Mouse (Mus musculus): Measurements from ENCODE around the gene H2-K1. TPM values are rescaled to one million over a fixed set of nuclear protein-coding genes. Genes with fewer than 3 reads are reported as not detected.
"Not testable (repeated sequence)": the region's sequence is repeated elsewhere in the genome, so short reads cannot be mapped to it uniquely, and the experiment has no call there.

The H2-K1 gene
- polyA plus RNA-seq, 1 experiment from 2014 or later = 10.9 TPM

DNA sequence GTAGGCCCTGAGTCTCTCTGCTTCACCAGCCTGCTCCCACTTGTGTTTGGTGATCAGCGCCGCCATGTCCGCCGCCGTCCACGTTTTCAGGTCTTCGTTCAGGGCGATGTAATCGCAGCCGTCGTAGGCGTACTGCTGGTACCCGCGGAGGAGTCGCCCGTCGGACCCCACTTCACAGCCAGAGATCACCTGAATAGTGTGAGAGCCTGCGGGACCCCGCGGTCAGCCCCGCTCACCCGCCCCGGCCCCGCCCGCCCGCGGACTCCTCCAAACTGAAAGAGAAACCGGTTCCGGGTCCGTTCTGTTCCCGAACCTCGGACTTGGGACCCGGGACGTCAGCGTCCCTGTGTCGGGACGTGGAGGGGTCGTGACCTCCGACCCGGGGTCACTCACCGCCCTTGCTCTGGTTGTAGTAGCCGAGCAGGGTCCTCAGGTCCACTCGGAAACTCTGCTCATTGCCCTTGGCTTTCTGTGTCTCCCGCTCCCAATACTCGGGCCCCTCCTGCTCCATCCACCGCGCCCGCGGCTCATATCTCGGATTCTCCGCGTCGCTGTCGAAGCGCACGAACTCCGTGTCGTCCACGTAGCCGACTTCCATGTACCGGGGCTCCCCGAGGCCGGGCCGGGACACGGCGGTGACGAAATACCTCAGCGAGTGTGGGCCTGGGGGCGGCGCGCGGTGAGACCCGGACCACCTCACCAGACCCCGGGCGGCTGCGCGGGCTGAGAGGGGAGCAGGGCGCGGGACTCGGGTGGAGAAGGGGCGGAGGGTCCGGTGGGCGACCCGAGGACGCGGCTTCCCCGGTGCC, 602 bp downstream of the H2-K1 start:
- peak; percentile 34 for ATAC-seq (ENCODE audit: low read depth)

DNA sequence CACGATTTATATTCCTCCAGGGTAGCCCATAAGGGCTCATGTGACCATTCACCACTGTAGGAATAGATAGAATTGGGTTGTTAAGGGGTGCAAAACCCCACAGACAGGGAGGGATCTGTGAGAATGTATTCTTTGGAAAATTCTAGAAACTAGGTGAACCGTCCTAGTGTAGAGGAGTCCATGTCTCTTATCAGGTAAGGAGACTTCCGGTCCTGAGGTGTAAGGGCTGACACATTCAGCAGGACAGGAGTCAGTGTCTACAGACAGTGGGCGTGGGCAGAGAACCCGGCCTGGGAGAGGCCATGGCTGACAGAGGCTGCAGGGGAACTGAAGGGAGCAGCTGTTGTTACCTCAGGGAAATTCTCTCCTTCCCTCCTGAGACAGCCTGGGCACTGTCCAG, 1.4 kb downstream of the H2-K1 start:
- H3K27ac ChIP-seq (ENCODE audit: low read depth, low read length); H3K27me3 ChIP-seq (ENCODE audit: control insufficient read depth, insufficient read depth, low read length); H3K4me1 ChIP-seq (ENCODE audit: control insufficient read depth, insufficient read depth, low read length); H3K9me3 ChIP-seq (ENCODE audit: control insufficient read depth, low read length); H3K9ac ChIP-seq (replicated peaks; ENCODE audit: low read depth, low read length); H3K4me2 ChIP-seq (ENCODE audit: low read depth, low read length); ATAC-seq (ENCODE audit: low read depth); H3K4me3 ChIP-seq (ENCODE audit: low read depth, low read length); H3K36me3 ChIP-seq (ENCODE audit: control insufficient read depth, insufficient read depth, low read length): not testable (repeated sequence)
- 63% methylated on average over 5 of the region's 5 CpGs for WGBS

More for the DNA sequence above, 602 bp downstream of the H2-K1 start:
- Histone ChIP-seq H3K4me1 (ENCODE audit: control insufficient read depth, insufficient read depth, low read length) (0 out of 2 replicates have a peak, but pooled peaks cover 2% of the 10 kb centered on the region), H3K36me3 (ENCODE audit: control insufficient read depth, insufficient read depth, low read length) (no peaks in the 10 kb centered on the region), H3K27ac (ENCODE audit: low read depth, low read length) (no peak overlapping the region), H3K9ac (replicated peaks; ENCODE audit: low read depth, low read length) (peak overlapping the region; percentile 28; the same call in 1 of the 2 replicates), H3K4me2 (ENCODE audit: low read depth, low read length) (peak overlapping the region; percentile 88), H3K4me3 (ENCODE audit: low read depth, low read length) (peak overlapping the region; percentile 40), H3K27me3 (ENCODE audit: control insufficient read depth, insufficient read depth, low read length) (peaks cover 9% of the 10 kb centered on the region; the same call in 1 of the 2 replicates), H3K9me3 (ENCODE audit: control insufficient read depth, low read length) (no peaks in the 10 kb centered on the region)
- WGBS = 2% methylated on average over 87 of the region's 87 CpGs

DNA sequence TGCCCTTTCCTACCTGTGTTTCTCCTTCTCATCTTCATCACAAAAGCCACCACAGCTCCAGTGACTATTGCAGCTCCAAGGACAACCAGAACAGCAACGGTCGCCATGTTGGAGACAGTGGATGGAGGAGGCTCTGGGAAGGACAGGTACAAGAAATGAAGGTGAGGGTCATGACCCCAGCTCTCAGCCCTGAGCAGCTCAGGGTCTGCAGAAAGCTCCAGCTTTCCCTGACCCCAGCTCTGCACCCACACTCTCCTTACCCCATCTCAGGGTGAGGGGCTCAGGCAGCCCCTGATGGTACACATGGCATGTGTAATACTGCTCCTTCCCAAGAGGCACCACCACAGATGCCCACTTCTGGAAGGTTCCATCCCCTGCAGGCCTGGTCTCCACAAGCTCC, 3.1 kb downstream of the H2-K1 start:
- H3K9me3 ChIP-seq (ENCODE audit: control insufficient read depth, low read length); ATAC-seq (ENCODE audit: low read depth); H3K9ac ChIP-seq (replicated peaks; ENCODE audit: low read depth, low read length); H3K27me3 ChIP-seq (ENCODE audit: control insufficient read depth, insufficient read depth, low read length); H3K4me3 ChIP-seq (ENCODE audit: low read depth, low read length); H3K4me1 ChIP-seq (ENCODE audit: control insufficient read depth, insufficient read depth, low read length); H3K4me2 ChIP-seq (ENCODE audit: low read depth, low read length); H3K27ac ChIP-seq (ENCODE audit: low read depth, low read length); H3K36me3 ChIP-seq (ENCODE audit: control insufficient read depth, insufficient read depth, low read length): not testable (repeated sequence)
- WGBS = 97% methylated on average over 2 of the region's 2 CpGs

DNA sequence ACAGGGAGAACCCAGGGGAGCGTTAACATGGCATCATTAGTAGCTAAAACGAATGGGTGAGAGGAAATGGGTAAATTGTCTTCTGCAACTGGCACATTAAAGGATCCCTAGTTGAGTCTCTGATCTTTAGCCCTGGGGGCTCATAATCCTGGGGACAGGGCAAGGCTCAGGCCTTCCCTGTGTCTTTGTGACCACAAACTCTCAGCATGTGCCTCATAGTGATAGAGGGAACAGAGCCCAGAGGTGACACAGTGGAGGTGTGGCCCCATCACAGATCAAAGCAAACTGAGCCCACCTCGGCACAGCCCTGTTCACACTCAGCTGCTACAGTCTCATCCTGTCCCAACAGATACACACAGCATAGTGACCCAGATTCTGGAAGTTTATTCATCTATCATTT, 4.5 kb downstream of the H2-K1 start:
- Histone ChIP-seq H3K4me2 (ENCODE audit: low read depth, low read length) (no peak overlapping the region), H3K27ac (ENCODE audit: low read depth, low read length) (no peak overlapping the region), H3K4me3 (ENCODE audit: low read depth, low read length) (no peak overlapping the region), H3K9ac (replicated peaks; ENCODE audit: low read depth, low read length) (no peak overlapping the region), H3K36me3 (ENCODE audit: control insufficient read depth, insufficient read depth, low read length) (no peaks in the 10 kb centered on the region), H3K4me1 (ENCODE audit: control insufficient read depth, insufficient read depth, low read length) (0 out of 2 replicates have a peak, but pooled peaks cover 2% of the 10 kb centered on the region), H3K9me3 (ENCODE audit: control insufficient read depth, low read length) (no peaks in the 10 kb centered on the region), H3K27me3 (ENCODE audit: control insufficient read depth, insufficient read depth, low read length) (peaks cover 7% of the 10 kb centered on the region; the same call in 1 of the 2 replicates)
- no peak for ATAC-seq (ENCODE audit: low read depth)
- WGBS = 68% methylated on average over 3 of the region's 3 CpGs

DNA sequence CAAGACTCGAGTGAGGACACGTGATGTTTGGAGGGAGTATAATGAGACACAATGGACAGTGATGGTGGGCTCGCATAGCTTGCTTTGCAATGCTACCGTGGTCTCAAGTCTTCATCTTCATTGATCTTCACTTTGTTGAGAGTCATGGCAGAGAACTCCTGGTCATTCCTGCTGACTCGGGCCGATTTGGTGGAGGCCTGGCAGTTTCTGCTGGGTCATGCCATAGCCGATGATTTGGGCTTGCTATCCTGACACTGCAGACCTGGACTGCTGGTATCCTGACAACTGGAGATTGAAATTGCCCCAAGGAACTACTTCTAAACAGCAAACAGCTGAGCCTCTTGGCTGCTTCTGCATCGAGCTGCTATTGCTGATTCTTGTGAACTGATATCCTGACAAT, 5.2 kb downstream of the H2-K1 start:
- Histone ChIP-seq H3K4me3 (ENCODE audit: low read depth, low read length) (no peak overlapping the region), H3K4me1 (ENCODE audit: control insufficient read depth, insufficient read depth, low read length) (0 out of 2 replicates have a peak, but pooled peaks cover 2% of the 10 kb centered on the region), H3K9ac (replicated peaks; ENCODE audit: low read depth, low read length) (no peak overlapping the region), H3K9me3 (ENCODE audit: control insufficient read depth, low read length) (no peaks in the 10 kb centered on the region), H3K36me3 (ENCODE audit: control insufficient read depth, insufficient read depth, low read length) (no peaks in the 10 kb centered on the region), H3K27me3 (ENCODE audit: control insufficient read depth, insufficient read depth, low read length) (0 out of 2 replicates have a peak, but pooled peaks cover under 1% of the 10 kb centered on the region), H3K4me2 (ENCODE audit: low read depth, low read length) (no peak overlapping the region), H3K27ac (ENCODE audit: low read depth, low read length) (no peak overlapping the region)
- WGBS = 91% methylated on average over 8 of the region's 8 CpGs
- ATAC-seq (ENCODE audit: low read depth) = no peak

DNA sequence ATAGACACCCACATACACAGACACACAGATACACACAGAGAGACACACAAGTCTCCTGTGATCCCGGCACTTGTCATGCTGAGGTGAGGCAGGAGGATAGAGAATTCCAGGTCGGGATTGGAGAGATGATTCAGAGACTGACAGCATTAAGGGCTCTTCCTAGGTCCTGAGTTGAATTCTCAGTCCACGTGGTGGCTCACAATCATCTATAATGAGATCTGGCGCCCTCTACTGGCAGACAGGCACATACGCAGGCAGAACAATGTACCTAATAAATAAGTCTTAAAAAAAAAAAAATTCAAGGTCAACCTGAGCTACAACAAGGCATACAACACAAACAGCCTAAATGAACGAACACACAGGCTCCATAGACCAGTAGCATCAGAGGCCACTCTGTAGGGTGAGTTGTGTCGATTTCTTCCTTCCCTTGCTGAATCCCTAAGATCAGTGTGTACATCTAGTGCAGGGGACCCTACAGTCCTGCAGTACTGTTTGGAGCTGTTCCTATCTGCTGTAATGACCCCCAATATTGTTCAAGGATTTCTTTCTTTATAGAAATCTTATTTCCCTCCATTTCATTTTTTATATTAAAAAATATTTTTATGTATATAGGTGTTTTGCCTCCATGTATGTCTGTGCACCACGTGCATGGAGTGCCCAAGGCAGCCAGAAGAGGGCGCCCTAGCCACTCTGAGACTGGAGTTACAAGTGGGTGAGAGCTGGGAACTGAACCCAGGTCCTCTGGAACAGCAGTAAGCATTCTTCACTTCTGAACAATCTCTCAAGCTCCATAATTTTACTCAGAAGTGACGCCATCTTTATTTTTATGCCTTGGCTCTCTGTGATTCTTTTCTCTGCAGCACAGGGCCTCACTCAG, 8.1 kb downstream of the H2-K1 start:
- no peaks in the 10 kb centered on the region for H3K27me3 ChIP-seq (ENCODE audit: control insufficient read depth, insufficient read depth, low read length)
- no peak overlapping the region for H3K4me2 ChIP-seq (ENCODE audit: low read depth, low read length)
- no peaks in the 10 kb centered on the region for H3K4me1 ChIP-seq (ENCODE audit: control insufficient read depth, insufficient read depth, low read length)
- no peaks in the 10 kb centered on the region for H3K9me3 ChIP-seq (ENCODE audit: control insufficient read depth, low read length)
- H3K27ac ChIP-seq (ENCODE audit: low read depth, low read length) = no peak overlapping the region
- peak; percentile 46; the same call in 1 of the 2 replicates for ATAC-seq (ENCODE audit: low read depth)
- WGBS = 34% methylated on average over 10 of the region's 10 CpGs
- no peak overlapping the region for H3K9ac ChIP-seq (replicated peaks; ENCODE audit: low read depth, low read length)
- no peak overlapping the region for H3K4me3 ChIP-seq (ENCODE audit: low read depth, low read length)
- H3K36me3 ChIP-seq (ENCODE audit: control insufficient read depth, insufficient read depth, low read length) = no peaks in the 10 kb centered on the region

DNA sequence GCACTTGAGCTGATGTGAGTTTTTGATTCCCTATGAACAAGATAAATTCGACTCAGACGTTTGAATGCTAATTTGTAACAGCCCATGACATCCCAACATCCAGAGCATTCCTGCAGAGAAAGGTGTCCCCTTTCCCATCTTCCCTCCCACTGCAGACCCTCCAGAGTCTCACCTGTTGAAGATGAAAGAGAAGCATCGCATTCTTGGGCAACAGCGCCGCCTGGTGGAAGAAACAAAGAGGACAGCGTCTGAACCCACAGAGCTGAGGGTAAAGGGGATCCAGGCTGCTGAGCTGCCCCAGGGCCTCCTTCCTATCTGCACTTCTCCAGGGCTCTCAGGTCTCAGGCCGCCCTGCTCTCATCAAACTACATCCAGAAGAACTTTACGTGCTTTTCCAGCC, 18.0 kb downstream of the H2-K1 start:
- not testable (repeated sequence) for H3K9ac ChIP-seq (replicated peaks; ENCODE audit: low read depth, low read length); ATAC-seq (ENCODE audit: low read depth); H3K27ac ChIP-seq (ENCODE audit: low read depth, low read length); H3K27me3 ChIP-seq (ENCODE audit: control insufficient read depth, insufficient read depth, low read length); H3K36me3 ChIP-seq (ENCODE audit: control insufficient read depth, insufficient read depth, low read length); H3K9me3 ChIP-seq (ENCODE audit: control insufficient read depth, low read length); H3K4me1 ChIP-seq (ENCODE audit: control insufficient read depth, insufficient read depth, low read length)
- WGBS = 11% methylated on average over 8 of the region's 8 CpGs
- H3K4me3 ChIP-seq (ENCODE audit: low read depth, low read length) = 0 out of 2 replicates have a peak overlapping the region, but pooled peaks have one; percentile 38
- peak overlapping the region; percentile 43 for H3K4me2 ChIP-seq (ENCODE audit: low read depth, low read length)

DNA sequence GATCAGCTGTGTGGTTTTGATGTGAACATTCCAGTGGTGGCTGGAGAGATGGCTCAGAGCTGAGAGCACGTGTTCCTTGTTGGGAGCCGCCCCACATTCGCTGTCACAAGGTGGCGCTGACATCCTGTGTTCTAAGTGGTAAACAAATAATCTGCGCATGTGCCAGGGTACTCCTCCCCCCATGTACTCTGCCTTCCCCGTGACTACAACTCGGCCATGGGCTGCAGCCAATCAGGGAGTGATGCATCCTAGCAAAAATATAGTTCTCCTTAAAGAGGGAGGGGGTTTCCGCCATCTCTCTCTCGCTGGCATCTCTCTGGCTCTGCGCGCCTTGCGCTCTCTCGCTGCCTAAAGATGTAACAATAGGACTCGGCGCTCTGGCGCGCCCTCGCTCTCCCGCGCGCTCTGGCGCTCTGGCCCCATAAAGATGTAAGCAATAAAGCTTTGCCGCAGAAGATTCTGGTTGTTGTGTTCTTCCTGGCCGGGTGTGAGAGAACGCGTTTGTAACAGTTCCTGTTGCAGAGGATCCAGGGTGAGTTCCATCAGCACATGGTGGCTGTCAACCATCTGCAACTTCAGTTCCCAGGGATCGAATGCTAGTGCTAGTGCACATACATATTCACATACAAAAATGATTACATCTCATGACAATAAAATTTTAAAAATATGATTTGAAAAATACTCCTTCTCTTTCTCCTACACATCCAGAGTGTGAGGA, 18.8 kb downstream of the H2-K1 start:
- not testable (repeated sequence) for H3K9me3 ChIP-seq (ENCODE audit: control insufficient read depth, low read length); H3K4me1 ChIP-seq (ENCODE audit: control insufficient read depth, insufficient read depth, low read length); H3K27me3 ChIP-seq (ENCODE audit: control insufficient read depth, insufficient read depth, low read length); H3K36me3 ChIP-seq (ENCODE audit: control insufficient read depth, insufficient read depth, low read length)
- Histone ChIP-seq H3K27ac (ENCODE audit: low read depth, low read length) (peak overlapping the region; percentile 88), H3K4me3 (ENCODE audit: low read depth, low read length) (peak overlapping the region; percentile 38), H3K4me2 (ENCODE audit: low read depth, low read length) (peak overlapping the region; percentile 43), H3K9ac (replicated peaks; ENCODE audit: low read depth, low read length) (peak overlapping the region; percentile 47; the same call in 1 of the 2 replicates)
- under 1% methylated on average over 27 of the region's 27 CpGs for WGBS
- ATAC-seq (ENCODE audit: low read depth) = peak; percentile 96

All from neural tube, embryonic 14.5 days (tissue).